Mouse (Mus musculus) cerebellum, postnatal 10 days (tissue): ENCODE measurements around the gene Srpk3.

Source experiments
- DNase-seq, 2 experiments: peaks; one replicate each; pipeline ENCODE4 v3.0.0; 2021; ENCODE audit warnings: mixed read lengths in 2 of 2

Srpk3 gene

GRCm38 (mm10) chrX:73815072-73815471 lies 40.9 kb downstream of the Srpk3 start:
- DNase-seq = peak; percentile 48 to 50

- DNase-seq = no peak
Observed at GRCm38 (mm10) chrX:73816596-73817314, 42.5 kb downstream of the Srpk3 start.

GRCm38 (mm10) chrX:73823747-73824146 lies 49.5 kb downstream of the Srpk3 start:
- DNase-seq = peak; percentile 28 to 31

- DNase-seq = peak; percentile 85
Observed at GRCm38 (mm10) chrX:73824185-73825151, 50.3 kb downstream of the Srpk3 start, which contains the start of gene Pdzd4. Gene Pdzd4, minus strand, starts transcription at chrX:73824969.
